16 mouse cellular contexts compared by ENCODE assay signal in genomic region chr9:30599756-30600155, GRCm38 (mm10).
"Had no signal": no experiment of that assay in that cellular context is flagged by ENCODE, and none has a peak within 500 bp of the region (broad histone marks: within the 10 kb centered on the region; RNA-seq: fewer than 3 reads in every experiment).

No protein-coding gene starts in this region.

- H3K27me3 ChIP-seq: intestine, embryonic 15.5 days; limb, embryonic 12.5 days; liver, embryonic 13.5 days; lung, embryonic 15.5 days; megakaryocyte, embryonic 14.5 days; midbrain, embryonic 15.5 days; neural tube, embryonic 13.5 days had no signal

- H3K4me1 ChIP-seq: intestine, embryonic 15.5 days; limb, embryonic 12.5 days; liver, embryonic 13.5 days; lung, embryonic 15.5 days; megakaryocyte, embryonic 14.5 days; midbrain, embryonic 15.5 days; neural tube, embryonic 13.5 days had no signal

- H3K36me3 ChIP-seq: intestine, embryonic 15.5 days; limb, embryonic 12.5 days; liver, embryonic 13.5 days; lung, embryonic 15.5 days; midbrain, embryonic 15.5 days; neural tube, embryonic 13.5 days had no signal

- H3K9me3 ChIP-seq: intestine, embryonic 15.5 days; limb, embryonic 12.5 days; liver, embryonic 13.5 days; lung, embryonic 15.5 days; midbrain, embryonic 15.5 days; neural tube, embryonic 13.5 days had no signal

- H3K9ac ChIP-seq: intestine, embryonic 15.5 days; limb, embryonic 12.5 days; liver, embryonic 13.5 days; liver, postnatal 0 days; lung, embryonic 15.5 days; midbrain, embryonic 15.5 days; neural tube, embryonic 13.5 days had no signal

- ATAC-seq: intestine, embryonic 15.5 days; liver, postnatal 0 days; midbrain, embryonic 15.5 days had no signal

- H3K4me3 ChIP-seq: intestine, embryonic 15.5 days; limb, embryonic 12.5 days; liver, embryonic 13.5 days; lung, embryonic 15.5 days; megakaryocyte, embryonic 14.5 days; midbrain, embryonic 15.5 days; neural tube, embryonic 13.5 days had no signal

- DNase-seq: liver; liver, embryonic 13.5 days; liver, postnatal 0 days; lung, postnatal 14 days; spleen, adult 18-20 months; thymus, adult 2 months; thymus, postnatal 36 days had no signal

- H3K27ac ChIP-seq: intestine, embryonic 15.5 days; kidney, postnatal 0 days; limb, embryonic 12.5 days; liver, embryonic 13.5 days; lung, embryonic 15.5 days; macrophage; midbrain, embryonic 15.5 days; neural tube, embryonic 13.5 days had no signal

- H3K4me2 ChIP-seq: intestine, embryonic 15.5 days; limb, embryonic 12.5 days; liver, embryonic 13.5 days; lung, embryonic 15.5 days; midbrain, embryonic 11.5 days; midbrain, embryonic 15.5 days; neural tube, embryonic 13.5 days had no signal
